Mouse (Mus musculus): ENCODE results near the gene Pon1. TPM values are rescaled to one million over a fixed set of nuclear protein-coding genes. Genes with fewer than 3 reads are reported as not detected.

Gene Pon1
- polyA plus RNA-seq, 1 experiment from 2014 or later: 0.18 TPM

GRCm38 (mm10) chr6:5167051-5167677 lies 26.6 kb downstream of the Pon1 start:
- 46% methylated on average over 14 of the region's 14 CpGs for WGBS
- Histone ChIP-seq H3K4me3 (ENCODE audit: low read length) (no peak overlapping the region), H3K27me3 (ENCODE audit: control insufficient read depth, insufficient read depth, low read depth, low read length) (no peaks in the 10 kb centered on the region), H3K36me3 (ENCODE audit: control insufficient read depth, insufficient read depth, low read length) (no peaks in the 10 kb centered on the region), H3K9ac (ENCODE audit: low read length) (no peak overlapping the region), H3K4me2 (ENCODE audit: low read depth, low read length) (no peak overlapping the region; the same call in 1 of the 2 replicates), H3K4me1 (replicated peaks; ENCODE audit: control insufficient read depth, insufficient read depth, low read length) (0 out of 2 replicates have a peak, but pooled peaks cover 2% of the 10 kb centered on the region), H3K9me3 (ENCODE audit: control insufficient read depth, low read length) (no peaks in the 10 kb centered on the region), H3K27ac (ENCODE audit: low read length) (peak overlapping the region; percentile 5; the same call in 1 of the 2 replicates)
- ATAC-seq (ENCODE audit: low read depth): no peak

- H3K27me3 ChIP-seq (ENCODE audit: control insufficient read depth, insufficient read depth, low read depth, low read length): no peaks in the 10 kb centered on the region
- no peaks in the 10 kb centered on the region for H3K9me3 ChIP-seq (ENCODE audit: control insufficient read depth, low read length)
- H3K27ac ChIP-seq (ENCODE audit: low read length): peak overlapping the region; percentile 17
- H3K4me1 ChIP-seq (replicated peaks; ENCODE audit: control insufficient read depth, insufficient read depth, low read length): 0 out of 2 replicates have a peak, but pooled peaks cover 2% of the 10 kb centered on the region
- no peak for ATAC-seq (ENCODE audit: low read depth)
- no peak overlapping the region for H3K4me2 ChIP-seq (ENCODE audit: low read depth, low read length)
- H3K36me3 ChIP-seq (ENCODE audit: control insufficient read depth, insufficient read depth, low read length): no peaks in the 10 kb centered on the region
- 60% methylated on average over 9 of the region's 9 CpGs for WGBS
- H3K4me3 ChIP-seq (ENCODE audit: low read length): no peak overlapping the region
- H3K9ac ChIP-seq (ENCODE audit: low read length): no peak overlapping the region
These were observed 28.9 kb downstream of the Pon1 start for GRCm38 (mm10) chr6:5164855-5165254.

GRCm38 (mm10) chr6:5163507-5164144 lies 30.1 kb downstream of the Pon1 start:
- WGBS: 94% methylated on average over 9 of the region's 14 CpGs
- H3K9me3 ChIP-seq (ENCODE audit: control insufficient read depth, low read length): no peaks in the 10 kb centered on the region
- no peaks in the 10 kb centered on the region for H3K27me3 ChIP-seq (ENCODE audit: control insufficient read depth, insufficient read depth, low read depth, low read length)
- H3K9ac ChIP-seq (ENCODE audit: low read length): no peak overlapping the region
- H3K27ac ChIP-seq (ENCODE audit: low read length): no peak overlapping the region; the same call in none of the 2 replicates
- no peak for ATAC-seq (ENCODE audit: low read depth)
- H3K4me3 ChIP-seq (ENCODE audit: low read length): no peak overlapping the region
- H3K4me2 ChIP-seq (ENCODE audit: low read depth, low read length): no peak overlapping the region
- 0 out of 2 replicates have a peak, but pooled peaks cover 2% of the 10 kb centered on the region for H3K4me1 ChIP-seq (replicated peaks; ENCODE audit: control insufficient read depth, insufficient read depth, low read length)
- no peaks in the 10 kb centered on the region for H3K36me3 ChIP-seq (ENCODE audit: control insufficient read depth, insufficient read depth, low read length)

GRCm38 (mm10) chr6:5162052-5162451 lies 31.7 kb downstream of the Pon1 start:
- 0 out of 2 replicates have a peak, but pooled peaks cover 2% of the 10 kb centered on the region for H3K4me1 ChIP-seq (replicated peaks; ENCODE audit: control insufficient read depth, insufficient read depth, low read length)
- no peaks in the 10 kb centered on the region for H3K9me3 ChIP-seq (ENCODE audit: control insufficient read depth, low read length)
- H3K36me3 ChIP-seq (ENCODE audit: control insufficient read depth, insufficient read depth, low read length): no peaks in the 10 kb centered on the region
- no peak overlapping the region for H3K4me2 ChIP-seq (ENCODE audit: low read depth, low read length)
- no peak for ATAC-seq (ENCODE audit: low read depth)
- no peaks in the 10 kb centered on the region for H3K27me3 ChIP-seq (ENCODE audit: control insufficient read depth, insufficient read depth, low read depth, low read length)
- no peak overlapping the region for H3K4me3 ChIP-seq (ENCODE audit: low read length)
- H3K27ac ChIP-seq (ENCODE audit: low read length): no peak overlapping the region
- 67% methylated on average over 6 of the region's 6 CpGs for WGBS
- no peak overlapping the region for H3K9ac ChIP-seq (ENCODE audit: low read length)

- 72% methylated on average over 7 of the region's 7 CpGs for whole genome bisulfite sequencing
- no peaks in the 10 kb centered on the region for H3K4me1 ChIP-seq (replicated peaks; ENCODE audit: control insufficient read depth, insufficient read depth, low read length)
- no peaks in the 10 kb centered on the region for H3K9me3 ChIP-seq (ENCODE audit: control insufficient read depth, low read length)
- no peak overlapping the region for H3K27ac ChIP-seq (ENCODE audit: low read length)
- H3K4me2 ChIP-seq (ENCODE audit: low read depth, low read length): no peak overlapping the region
- ATAC-seq (ENCODE audit: low read depth): peak; percentile 65
- no peaks in the 10 kb centered on the region for H3K36me3 ChIP-seq (ENCODE audit: control insufficient read depth, insufficient read depth, low read length)
- H3K4me3 ChIP-seq (ENCODE audit: low read length): no peak overlapping the region
- H3K27me3 ChIP-seq (ENCODE audit: control insufficient read depth, insufficient read depth, low read depth, low read length): no peaks in the 10 kb centered on the region
- no peak overlapping the region for H3K9ac ChIP-seq (ENCODE audit: low read length)
These were observed 34.4 kb downstream of the Pon1 start for GRCm38 (mm10) chr6:5159385-5159791.

- peak overlapping the region; percentile 65 for H3K27ac ChIP-seq (ENCODE audit: low read length)
These were observed 37.0 kb downstream of the Pon1 start for GRCm38 (mm10) chr6:5156541-5157425.

GRCm38 (mm10) chr6:5155313-5155927 lies 38.3 kb downstream of the Pon1 start:
- Histone ChIP-seq H3K9me3 (ENCODE audit: control insufficient read depth, low read length) (no peaks in the 10 kb centered on the region), H3K27ac (ENCODE audit: low read length) (no peak overlapping the region), H3K9ac (ENCODE audit: low read length) (no peak overlapping the region), H3K4me3 (ENCODE audit: low read length) (no peak overlapping the region), H3K27me3 (ENCODE audit: control insufficient read depth, insufficient read depth, low read depth, low read length) (no peaks in the 10 kb centered on the region), H3K4me1 (replicated peaks; ENCODE audit: control insufficient read depth, insufficient read depth, low read length) (peaks cover 11% of the 10 kb centered on the region), H3K36me3 (ENCODE audit: control insufficient read depth, insufficient read depth, low read length) (no peaks in the 10 kb centered on the region), H3K4me2 (ENCODE audit: low read depth, low read length) (no peak overlapping the region)
- ATAC-seq (ENCODE audit: low read depth): no peak
- WGBS: 79% methylated on average over 1 of the region's 1 CpGs

More at GRCm38 (mm10) chr6:5156541-5157425, 37.0 kb downstream of the Pon1 start:
- Histone ChIP-seq H3K36me3 (ENCODE audit: control insufficient read depth, insufficient read depth, low read length) (no peaks in the 10 kb centered on the region), H3K27me3 (ENCODE audit: control insufficient read depth, insufficient read depth, low read depth, low read length) (no peaks in the 10 kb centered on the region), H3K4me3 (ENCODE audit: low read length) (no peak overlapping the region), H3K4me2 (ENCODE audit: low read depth, low read length) (no peak overlapping the region), H3K4me1 (replicated peaks; ENCODE audit: control insufficient read depth, insufficient read depth, low read length) (peaks cover 6% of the 10 kb centered on the region), H3K9ac (ENCODE audit: low read length) (no peak overlapping the region), H3K9me3 (ENCODE audit: control insufficient read depth, low read length) (no peaks in the 10 kb centered on the region)
- peak; percentile 66 for ATAC-seq (ENCODE audit: low read depth)
- WGBS: 60% methylated on average over 6 of the region's 6 CpGs

- no peak for ATAC-seq (ENCODE audit: low read depth)
These were observed 39.0 kb downstream of the Pon1 start for GRCm38 (mm10) chr6:5154786-5155185.

More at GRCm38 (mm10) chr6:5154786-5155185, 39.0 kb downstream of the Pon1 start:
- Histone ChIP-seq H3K4me1 (replicated peaks; ENCODE audit: control insufficient read depth, insufficient read depth, low read length) (peaks cover 11% of the 10 kb centered on the region), H3K4me2 (ENCODE audit: low read depth, low read length) (no peak overlapping the region), H3K27ac (ENCODE audit: low read length) (no peak overlapping the region), H3K9me3 (ENCODE audit: control insufficient read depth, low read length) (no peaks in the 10 kb centered on the region), H3K9ac (ENCODE audit: low read length) (no peak overlapping the region), H3K4me3 (ENCODE audit: low read length) (no peak overlapping the region), H3K27me3 (ENCODE audit: control insufficient read depth, insufficient read depth, low read depth, low read length) (no peaks in the 10 kb centered on the region), H3K36me3 (ENCODE audit: control insufficient read depth, insufficient read depth, low read length) (no peaks in the 10 kb centered on the region)
- 72% methylated on average over 6 of the region's 6 CpGs for WGBS

All from lung, embryonic 16.5 days (tissue).